In the genomic region with DNA sequence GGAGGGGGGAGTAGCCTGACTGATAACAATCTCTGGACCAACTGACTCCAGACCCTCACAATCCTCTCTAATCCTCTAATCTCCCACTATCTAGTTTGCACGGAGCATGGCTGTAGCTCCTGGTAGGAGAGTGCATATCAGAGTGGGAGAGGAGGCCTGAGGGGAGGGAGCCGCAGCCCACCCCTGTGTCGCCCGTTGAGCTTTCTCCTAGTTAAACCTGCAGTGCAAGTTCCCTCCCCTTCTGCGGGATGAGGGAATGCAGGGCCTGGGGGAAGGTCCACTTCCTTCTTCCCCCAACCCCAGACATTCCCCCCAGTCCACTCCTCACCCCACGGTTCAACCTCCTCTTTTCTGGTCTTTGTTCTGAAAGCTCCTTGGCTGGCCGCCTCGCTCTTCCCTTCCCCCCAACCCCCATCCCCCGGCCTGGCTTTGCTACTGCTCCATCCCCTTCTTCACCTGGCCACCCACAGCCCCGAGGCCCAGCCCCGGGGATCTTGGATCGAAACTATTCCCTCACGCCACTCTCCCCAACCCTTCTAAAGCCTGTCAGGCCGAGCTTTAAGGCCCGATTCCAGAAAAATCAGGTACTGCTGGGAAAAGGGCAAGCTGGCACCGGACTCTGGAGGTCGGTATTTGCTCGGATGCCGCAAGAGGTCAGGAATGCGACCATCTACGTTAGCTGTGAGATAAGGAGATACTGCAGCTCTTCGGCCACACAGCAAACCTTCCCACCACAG, we compare ENCODE assay signal across 10 mouse cellular contexts. TPM values are rescaled to one million over a fixed set of nuclear protein-coding genes. Genes with fewer than 3 reads are reported as not detected.
DNase-seq lines count a peak whose midpoint lies in the region; ATAC-seq and TF ChIP-seq lines count a peak whose summit lies in the region.
"Had no signal": no experiment of that assay in that cellular context is flagged by ENCODE, and none has a peak within 500 bp of the region (broad histone marks: within the 10 kb centered on the region; RNA-seq: fewer than 3 reads in every experiment).

No protein-coding gene starts in this region.

- no peak for TF ChIP-seq EP300 in stomach, postnatal 0 days (optimal IDR thresholded peaks at IDR 0.05)

- H3K4me3 ChIP-seq in midbrain, embryonic 11.5 days (ENCODE audit: low read depth, low read length) = no peak overlapping the region
- H3K4me3 ChIP-seq in midbrain, postnatal 0 days (ENCODE audit: low read depth, low read length) = no peak overlapping the region
- H3K4me3 ChIP-seq in heart, embryonic 15.5 days = peak overlapping the region; percentile 27
- H3K4me3 ChIP-seq in liver, embryonic 11.5 days (ENCODE audit: low read depth, low read length) = peak overlapping the region; percentile 17
- H3K4me3 ChIP-seq in stomach, postnatal 0 days (ENCODE audit: low read depth, low read length) = 0 out of 2 replicates have a peak overlapping the region, but pooled peaks have one; percentile 3

- intact Hi-C loops in left cerebral cortex, postnatal 25 days (cut with DNase I) = no loop called here

- no peaks in the 10 kb centered on the region for H3K36me3 ChIP-seq in midbrain, embryonic 11.5 days (ENCODE audit: control insufficient read depth, insufficient read depth, low read length)
- H3K36me3 ChIP-seq in midbrain, postnatal 0 days (ENCODE audit: insufficient read depth, low read length) = no peaks in the 10 kb centered on the region
- H3K36me3 ChIP-seq in heart, embryonic 15.5 days = no peaks in the 10 kb centered on the region
- H3K36me3 ChIP-seq in liver, embryonic 11.5 days (ENCODE audit: control insufficient read depth, insufficient read depth, low read length) = no peaks in the 10 kb centered on the region
- H3K36me3 ChIP-seq in stomach, postnatal 0 days (ENCODE audit: control insufficient read depth, insufficient read depth, low read length) = no peaks in the 10 kb centered on the region

- 0 out of 2 replicates have a peak, but pooled peaks have one; percentile 27 for ATAC-seq in midbrain, embryonic 11.5 days (ENCODE audit: low FRiP score)
- no peak for ATAC-seq in midbrain, postnatal 0 days (ENCODE audit: low FRiP score)
- no peak; the same call in 1 of the 2 replicates for ATAC-seq in heart, embryonic 15.5 days (replicated peaks; ENCODE audit: insufficient number of reproducible peaks, insufficient read depth, low FRiP score, low read depth)
- no peak for ATAC-seq in liver, embryonic 11.5 days (replicated peaks; ENCODE audit: low FRiP score)
- no peak for ATAC-seq in stomach, postnatal 0 days (ENCODE audit: low FRiP score, low TSS enrichment)

- 3% methylated on average over 22 of the region's 22 CpGs for WGBS in midbrain, embryonic 11.5 days
- 9% methylated on average over 22 of the region's 22 CpGs for WGBS in midbrain, postnatal 0 days
- 10% methylated on average over 22 of the region's 22 CpGs for WGBS in heart, embryonic 15.5 days
- 5% methylated on average over 22 of the region's 22 CpGs for WGBS in liver, embryonic 11.5 days
- WGBS in stomach, postnatal 0 days = 12% methylated on average over 22 of the region's 22 CpGs

- DNase-seq in midbrain, embryonic 11.5 days (ENCODE audit: low spot score, missing footprints) = peak; percentile 93
- no peak for DNase-seq in midbrain, postnatal 0 days (ENCODE audit: low spot score)
- no peak for DNase-seq in liver, embryonic 11.5 days (ENCODE audit: low spot score)
- no peak for DNase-seq in stomach, postnatal 0 days (ENCODE audit: low spot score)
- no peak for DNase-seq in urinary bladder, adult 2 months (ENCODE audit: low spot score)
- no peak for DNase-seq in left cerebral cortex, postnatal 25 days (ENCODE audit: low spot score in 2 of 2)
- no peak for DNase-seq in frontal cortex, postnatal 10 days (ENCODE audit: low spot score in 2 of 2)
- DNase-seq: adrenal gland, adult 2 months; layer of hippocampus, postnatal 36 days had no signal

- peaks cover 10% of the 10 kb centered on the region; the same call in 1 of the 2 replicates for H3K4me1 ChIP-seq in midbrain, embryonic 11.5 days (ENCODE audit: control insufficient read depth, insufficient read depth, low read length)
- peaks cover 5% of the 10 kb centered on the region; the same call in 1 of the 2 replicates for H3K4me1 ChIP-seq in midbrain, postnatal 0 days (ENCODE audit: insufficient read depth, low read length)
- H3K4me1 ChIP-seq in heart, embryonic 15.5 days (replicated peaks) = peaks cover 34% of the 10 kb centered on the region
- H3K4me1 ChIP-seq in liver, embryonic 11.5 days (replicated peaks; ENCODE audit: control insufficient read depth, insufficient read depth, low read length) = peaks cover 12% of the 10 kb centered on the region; the same call in 1 of the 2 replicates
- H3K4me1 ChIP-seq in stomach, postnatal 0 days (replicated peaks; ENCODE audit: control insufficient read depth, insufficient read depth) = peaks cover 7% of the 10 kb centered on the region

- peaks cover 20% of the 10 kb centered on the region for H3K27me3 ChIP-seq in midbrain, embryonic 11.5 days (ENCODE audit: control insufficient read depth, insufficient read depth, low read length)
- peaks cover 27% of the 10 kb centered on the region for H3K27me3 ChIP-seq in midbrain, postnatal 0 days (ENCODE audit: insufficient read depth, low read length)
- H3K27me3 ChIP-seq in heart, embryonic 15.5 days = peaks cover 9% of the 10 kb centered on the region; the same call in 1 of the 2 replicates
- H3K27me3 ChIP-seq in liver, embryonic 11.5 days (replicated peaks; ENCODE audit: control insufficient read depth, insufficient read depth, low read length) = peaks cover 15% of the 10 kb centered on the region
- no peaks in the 10 kb centered on the region for H3K27me3 ChIP-seq in stomach, postnatal 0 days (ENCODE audit: control insufficient read depth, insufficient read depth, low read length)

- peak overlapping the region; percentile 17; the same call in 1 of the 2 replicates for H3K4me2 ChIP-seq in midbrain, embryonic 11.5 days
- no peak overlapping the region for H3K4me2 ChIP-seq in midbrain, postnatal 0 days (ENCODE audit: low read depth, low read length, poor library complexity, severe bottlenecking)
- peak overlapping the region; percentile 56 for H3K4me2 ChIP-seq in heart, embryonic 15.5 days
- peak overlapping the region; percentile 58 for H3K4me2 ChIP-seq in liver, embryonic 11.5 days
- H3K4me2 ChIP-seq in stomach, postnatal 0 days (replicated peaks; ENCODE audit: low read depth) = peak overlapping the region; percentile 34; the same call in 1 of the 2 replicates

- TF ChIP-seq CTCF in midbrain, postnatal 0 days (IDR thresholded peaks at IDR 0.05) = no peak
- no peak for TF ChIP-seq CTCF in stomach, postnatal 0 days (IDR thresholded peaks at IDR 0.05; ENCODE audit: low read depth)

- no peaks in the 10 kb centered on the region for H3K9me3 ChIP-seq in midbrain, embryonic 11.5 days (ENCODE audit: control insufficient read depth, low read length)
- no peaks in the 10 kb centered on the region for H3K9me3 ChIP-seq in midbrain, postnatal 0 days (ENCODE audit: low read length)
- H3K9me3 ChIP-seq in heart, embryonic 15.5 days (replicated peaks) = no peaks in the 10 kb centered on the region
- H3K9me3 ChIP-seq in liver, embryonic 11.5 days (ENCODE audit: control insufficient read depth, low read length) = no peaks in the 10 kb centered on the region
- no peaks in the 10 kb centered on the region for H3K9me3 ChIP-seq in stomach, postnatal 0 days (ENCODE audit: control insufficient read depth, low read length)

- no peak overlapping the region for H3K27ac ChIP-seq in midbrain, embryonic 11.5 days (ENCODE audit: low read depth, low read length)
- H3K27ac ChIP-seq in midbrain, postnatal 0 days (ENCODE audit: low read depth, low read length) = no peak overlapping the region
- peak overlapping the region; percentile 11; the same call in 1 of the 2 replicates for H3K27ac ChIP-seq in heart, embryonic 15.5 days
- peak overlapping the region; percentile 80 for H3K27ac ChIP-seq in liver, embryonic 11.5 days (ENCODE audit: low read depth, low read length)
- peak overlapping the region; percentile 76 for H3K27ac ChIP-seq in stomach, postnatal 0 days (replicated peaks)

- H3K9ac ChIP-seq in midbrain, embryonic 11.5 days (ENCODE audit: low read length) = peak overlapping the region; percentile 43
- H3K9ac ChIP-seq in midbrain, postnatal 0 days (replicated peaks; ENCODE audit: low read length, poor library complexity, severe bottlenecking) = no peak overlapping the region
- peak overlapping the region; percentile 30; the same call in 1 of the 2 replicates for H3K9ac ChIP-seq in heart, embryonic 15.5 days
- H3K9ac ChIP-seq in liver, embryonic 11.5 days (ENCODE audit: low read depth, low read length) = 0 out of 2 replicates have a peak overlapping the region, but pooled peaks have one; percentile 23
- peak overlapping the region; percentile 9; the same call in 1 of the 2 replicates for H3K9ac ChIP-seq in stomach, postnatal 0 days (ENCODE audit: low read length)

RNA-seq across cellular contexts. Expression of gene Krt18, which starts 2.7 kb away (rescaled TPM):
- polyA plus RNA-seq in midbrain, embryonic 11.5 days (2014; fragmentation: Nextera tagmentation; extraction: Ambion mirVana) = 5.0 and 5.6 TPM in 2 replicates
- 0.99 and 1.7 TPM in 2 replicates for total RNA-seq in midbrain, postnatal 0 days (2014; rRNA removed)
- 1.8 and 2.1 TPM in 2 replicates for polyA plus RNA-seq in midbrain, postnatal 0 days (2015; fragmentation: Nextera tagmentation; extraction: Ambion mirVana)
- polyA plus RNA-seq in heart, embryonic 15.5 days (2015; fragmentation: Nextera tagmentation; extraction: Ambion mirVana) = 33.1 and 213 TPM in 2 replicates
- polyA plus RNA-seq in liver, embryonic 11.5 days (2014; fragmentation: Nextera tagmentation; extraction: Ambion mirVana) = 110 and 113 TPM in 2 replicates
- 715 and 753 TPM in 2 replicates for polyA plus RNA-seq in stomach, postnatal 0 days (2015; fragmentation: Nextera tagmentation; extraction: Ambion mirVana)
- polyA plus RNA-seq in urinary bladder, adult 2 months (2012; rRNA removed) = 642 and 655 TPM in 2 replicates
- under 1 TPM in 1 of 2 experiments, not detected in 1; 0.69 TPM for total RNA-seq in left cerebral cortex, postnatal 25 days (2021)

RNA-seq across cellular contexts. Expression of gene Krt8, which starts 21.0 kb away (rescaled TPM):
- polyA plus RNA-seq in midbrain, embryonic 11.5 days (2014; fragmentation: Nextera tagmentation; extraction: Ambion mirVana) = 9.2 and 10.2 TPM in 2 replicates
- 0.61 and 1.6 TPM in 2 replicates for total RNA-seq in midbrain, postnatal 0 days (2014; rRNA removed)
- polyA plus RNA-seq in midbrain, postnatal 0 days (2015; fragmentation: Nextera tagmentation; extraction: Ambion mirVana) = 0.60 and 0.63 TPM in 2 replicates
- polyA plus RNA-seq in heart, embryonic 15.5 days (2015; fragmentation: Nextera tagmentation; extraction: Ambion mirVana) = 30.3 and 197 TPM in 2 replicates
- 103 TPM in 2 replicates for polyA plus RNA-seq in liver, embryonic 11.5 days (2014; fragmentation: Nextera tagmentation; extraction: Ambion mirVana)
- polyA plus RNA-seq in stomach, postnatal 0 days (2015; fragmentation: Nextera tagmentation; extraction: Ambion mirVana) = 1,902 and 1,960 TPM in 2 replicates
- 382 and 417 TPM in 2 replicates for polyA plus RNA-seq in urinary bladder, adult 2 months (2012; rRNA removed)
- total RNA-seq in left cerebral cortex, postnatal 25 days (2021) = under 1 TPM in 1 of 2 experiments, not detected in 1; 0.32 TPM

RNA-seq across cellular contexts. Expression of gene Eif4b, which starts 48.3 kb away (rescaled TPM):
- 106 and 107 TPM in 2 replicates for polyA plus RNA-seq in midbrain, embryonic 11.5 days (2014; fragmentation: Nextera tagmentation; extraction: Ambion mirVana)
- total RNA-seq in midbrain, postnatal 0 days (2014; rRNA removed) = 161 and 169 TPM in 2 replicates
- 65.8 and 68.2 TPM in 2 replicates for polyA plus RNA-seq in midbrain, postnatal 0 days (2015; fragmentation: Nextera tagmentation; extraction: Ambion mirVana)
- polyA plus RNA-seq in heart, embryonic 15.5 days (2015; fragmentation: Nextera tagmentation; extraction: Ambion mirVana) = 56.5 and 71.8 TPM in 2 replicates
- 154 and 162 TPM in 2 replicates for polyA plus RNA-seq in liver, embryonic 11.5 days (2014; fragmentation: Nextera tagmentation; extraction: Ambion mirVana)
- polyA plus RNA-seq in stomach, postnatal 0 days (2015; fragmentation: Nextera tagmentation; extraction: Ambion mirVana) = 46.5 and 48.4 TPM in 2 replicates
- 121 and 170 TPM in 2 replicates for polyA plus RNA-seq in urinary bladder, adult 2 months (2012; rRNA removed)
- total RNA-seq in left cerebral cortex, postnatal 25 days (2021) = 100 to 1,000 TPM; 157 to 161 TPM

Comparison
In these comparisons a context has a peak if more than half of its experiments do, and no peak if none do; other contexts are left out.
1. H3K27ac ChIP-seq: peak in heart, embryonic 15.5 days (single experiment), liver, embryonic 11.5 days (single experiment) and stomach, postnatal 0 days (single experiment); none in midbrain, embryonic 11.5 days (single experiment) and midbrain, postnatal 0 days (single experiment).
2. H3K4me3 ChIP-seq: peak in heart, embryonic 15.5 days (single experiment), liver, embryonic 11.5 days (single experiment) and stomach, postnatal 0 days (single experiment); none in midbrain, embryonic 11.5 days (single experiment) and midbrain, postnatal 0 days (single experiment).